Mouse (Mus musculus) limb, embryonic 12.5 days (tissue): ENCODE data around the gene E2f2. TPM values are rescaled to one million over a fixed set of nuclear protein-coding genes. Genes with fewer than 3 reads are reported as not detected.

Experiments
- ATAC-seq: fragments of 200-750 bp; cut with Nextera tagmentation; 2 replicates; pipeline ENCODE4 v1.8.0; 2017; ENCODE audit warnings: low read depth, moderate TSS enrichment; ENCODE audit not compliant: insufficient number of reproducible peaks, insufficient read depth, low FRiP score, low TSS enrichment
- H3K27ac ChIP-seq: fragments of 300-500 bp; sonication (generic); 2 replicates; pipeline ENCODE4 v1.5.1; 2016; ENCODE audit warnings: mild to moderate bottlenecking, moderate library complexity
- H3K27me3 ChIP-seq: fragments of 300-500 bp; sonication (generic); 2 replicates; pipeline ENCODE4 v1.6.1; 2016; ENCODE audit warnings: mild to moderate bottlenecking, moderate library complexity
- H3K36me3 ChIP-seq: fragments of 300-500 bp; sonication (generic); 2 replicates; pipeline ENCODE4 v1.6.1; 2016; ENCODE audit warnings: mild to moderate bottlenecking, moderate library complexity
- H3K4me1 ChIP-seq: fragments of 300-500 bp; sonication (generic); replicated peaks from 2 replicates; pipeline ENCODE4 v1.6.1; 2016
- H3K4me2 ChIP-seq: fragments of 300-500 bp; sonication (generic); 2 replicates; pipeline ENCODE4 v1.6.1; 2016; ENCODE audit warnings: mild to moderate bottlenecking, moderate library complexity
- H3K4me3 ChIP-seq: fragments of 300-500 bp; sonication (generic); replicated peaks from 2 replicates; pipeline ENCODE4 v1.5.1; 2016; ENCODE audit warnings: mild to moderate bottlenecking
- H3K9ac ChIP-seq: fragments of 300-500 bp; sonication (generic); replicated peaks from 2 replicates; pipeline ENCODE4 v1.6.1; 2016; ENCODE audit warnings: mild to moderate bottlenecking, moderate library complexity
- H3K9me3 ChIP-seq: fragments of 300-500 bp; sonication (generic); 2 replicates; pipeline ENCODE4 v1.6.1; 2016; ENCODE audit warnings: mild to moderate bottlenecking, moderate library complexity
- WGBS: fragments of 180-500 bp; shearing (Covaris S2); methylation state at CpG from one replicate; pipeline ENCODE4 v1.1.7; 2016; 5-methylcytosine and 5-hydroxymethylcytosine counted together
- polyA plus RNA-seq: library from polyadenylated mRNA; unstranded; fragments of >200 nt; fragmentation: Nextera tagmentation; extraction: Ambion mirVana; gene quantifications from 2 replicates; pipeline ENCODE4 v1.2.1, GENCODE M21; 2016

Gene E2f2
- polyA plus RNA-seq, 1 experiment from 2014 or later: 10.8 TPM

DNA sequence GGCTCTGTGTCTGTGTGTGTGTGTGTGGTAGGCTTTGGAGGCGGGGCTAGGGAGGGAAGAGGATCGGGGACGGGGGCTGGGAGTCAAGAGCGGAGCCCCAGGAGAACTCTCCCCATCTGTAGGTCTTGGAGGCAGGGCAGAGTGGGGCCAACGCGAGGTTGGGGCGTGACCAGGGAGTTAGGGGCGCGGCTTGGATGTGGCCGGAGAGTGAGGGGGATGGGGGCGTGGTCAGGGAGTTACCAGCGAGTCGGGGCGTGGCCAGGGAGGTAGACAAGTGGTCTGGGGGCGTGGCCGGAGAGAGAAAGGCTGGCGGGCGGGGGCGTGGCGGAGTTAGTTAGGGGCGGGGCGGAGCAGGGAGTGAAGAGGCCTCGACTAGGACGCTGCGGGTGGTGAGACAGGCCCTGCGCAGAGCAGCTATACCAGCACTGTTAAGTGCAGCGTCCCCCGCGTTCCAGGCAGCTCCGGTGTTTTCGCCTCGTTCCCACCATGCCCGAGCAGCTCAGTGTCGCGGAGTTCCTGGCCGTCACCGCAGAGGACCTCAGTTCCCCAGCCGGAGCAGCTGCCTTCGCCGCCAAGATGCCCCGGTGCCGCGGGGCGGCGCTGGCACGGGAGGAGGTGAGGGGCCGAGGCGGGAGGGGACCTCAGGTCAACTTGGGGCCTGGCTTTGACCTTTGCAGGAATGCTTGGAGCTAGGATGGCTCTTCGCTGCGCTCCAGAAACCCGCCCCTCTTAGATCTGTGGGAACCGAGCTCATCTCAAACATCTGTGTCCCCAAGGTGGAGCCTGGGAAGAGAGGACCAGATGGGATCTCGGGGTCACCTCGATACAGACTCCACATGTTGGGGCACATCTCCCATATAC is 34.1 kb downstream of the E2f2 start, which contains the start of gene Asap3:
Asap3 (plus strand) TSS at position 333 of the 861 bp plus-strand sequence.
- Histone ChIP-seq H3K4me3 (peak within 1 kb of the TSS; percentile 67), H3K36me3 (peaks cover 9% of the 10 kb centered on the region; the same call in 1 of the 2 replicates), H3K4me1 (peaks cover 28% of the 10 kb centered on the region), H3K9ac (peak within 1 kb of the TSS; percentile 77), H3K9me3 (no peaks in the 10 kb centered on the region), H3K27ac (peak within 1 kb of the TSS; percentile 70), H3K27me3 (peaks cover 21% of the 10 kb centered on the region; the same call in 1 of the 2 replicates), H3K4me2 (peak within 1 kb of the TSS; percentile 92)
- under 1% methylated on average over 54 of the region's 54 CpGs for WGBS
- peak; percentile 90 for ATAC-seq

DNA sequence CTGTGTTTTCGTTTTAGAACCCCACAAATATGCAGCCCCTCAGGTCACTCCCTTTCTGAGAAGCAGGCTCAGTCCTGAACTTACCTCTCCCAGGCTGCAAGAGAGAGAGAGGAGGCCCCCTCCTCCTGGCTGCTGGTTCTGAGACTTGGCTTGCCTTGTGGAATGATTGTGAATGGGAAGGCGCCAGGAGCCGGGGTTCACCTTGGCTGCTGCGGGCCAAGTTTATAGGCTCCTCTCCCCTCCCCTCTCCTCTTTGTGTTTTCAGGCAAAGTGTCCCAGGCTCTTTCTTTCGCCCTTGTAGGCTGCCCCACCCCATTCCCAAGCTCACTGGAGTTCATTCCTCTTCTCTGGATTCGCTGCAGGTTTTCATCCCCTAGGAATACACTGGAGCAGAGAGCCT is 34.7 kb downstream of the E2f2 start:
- 0 out of 2 replicates have a peak, but pooled peaks have one; percentile 5 for ATAC-seq
- Histone ChIP-seq H3K4me1 (peaks cover 28% of the 10 kb centered on the region), H3K4me3 (peak overlapping the region; percentile 67), H3K9me3 (no peaks in the 10 kb centered on the region), H3K9ac (peak overlapping the region; percentile 77), H3K27me3 (peaks cover 21% of the 10 kb centered on the region; the same call in 1 of the 2 replicates), H3K27ac (0 out of 2 replicates have a peak overlapping the region, but pooled peaks have one; percentile 70), H3K4me2 (peak overlapping the region; percentile 92), H3K36me3 (peaks cover 9% of the 10 kb centered on the region; the same call in 1 of the 2 replicates)
- 0% methylated on average over 6 of the region's 6 CpGs for WGBS

DNA sequence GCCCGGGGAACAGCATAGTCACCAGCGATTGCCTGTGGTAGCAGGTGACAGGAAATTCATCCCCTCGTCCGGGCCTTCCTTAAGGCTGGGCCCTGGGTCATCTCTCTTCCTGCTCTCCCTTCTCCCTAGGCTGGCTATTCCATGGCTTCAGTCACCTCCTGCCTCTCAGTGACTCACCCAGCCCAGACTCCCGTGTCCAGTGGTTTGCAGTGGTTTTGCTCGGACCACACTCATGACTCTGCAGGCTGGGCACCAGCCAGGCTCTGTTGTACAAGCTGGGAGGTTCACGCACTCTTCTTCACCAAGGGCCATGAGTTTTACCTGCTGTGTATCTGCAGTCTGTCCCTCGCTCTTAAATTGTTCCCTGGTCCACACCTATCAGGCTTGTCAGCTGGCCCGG is 38.7 kb downstream of the E2f2 start:
- Histone ChIP-seq H3K36me3 (peaks cover 12% of the 10 kb centered on the region; the same call in 1 of the 2 replicates), H3K9ac (no peak overlapping the region), H3K9me3 (no peaks in the 10 kb centered on the region), H3K4me2 (no peak overlapping the region), H3K4me3 (no peak overlapping the region), H3K4me1 (peaks cover 16% of the 10 kb centered on the region), H3K27me3 (peaks cover 17% of the 10 kb centered on the region; the same call in 1 of the 2 replicates), H3K27ac (no peak overlapping the region)
- no peak for ATAC-seq
- 80% methylated on average over 9 of the region's 9 CpGs for WGBS

DNA sequence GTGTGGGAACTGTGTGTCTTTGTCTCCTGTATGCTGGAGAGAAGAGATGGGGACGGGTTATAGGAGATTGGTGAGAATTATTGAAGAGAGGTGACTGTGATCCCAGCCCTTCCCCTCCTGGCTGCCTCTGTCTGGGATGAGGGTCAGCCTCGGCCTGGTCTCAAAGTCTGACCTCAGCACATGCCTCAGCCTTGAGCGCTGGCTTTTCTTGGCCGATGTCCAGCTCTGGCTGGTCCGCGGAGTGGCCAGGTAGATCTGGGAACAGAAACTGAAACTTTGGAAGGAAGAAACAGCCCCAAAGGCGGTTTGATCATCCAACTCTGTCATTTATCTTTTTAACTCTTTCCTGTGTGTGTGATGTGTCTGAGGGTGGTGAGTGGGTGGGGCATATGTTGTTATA is 41.4 kb downstream of the E2f2 start:
- ATAC-seq: no peak
- H3K27me3 ChIP-seq: peaks cover 9% of the 10 kb centered on the region; the same call in 1 of the 2 replicates
- H3K4me2 ChIP-seq: no peak overlapping the region
- no peak overlapping the region for H3K9ac ChIP-seq
- no peak overlapping the region for H3K27ac ChIP-seq
- H3K4me3 ChIP-seq: no peak overlapping the region
- peaks cover 12% of the 10 kb centered on the region; the same call in 1 of the 2 replicates for H3K36me3 ChIP-seq
- peaks cover 17% of the 10 kb centered on the region for H3K4me1 ChIP-seq
- no peaks in the 10 kb centered on the region for H3K9me3 ChIP-seq
- WGBS: 79% methylated on average over 7 of the region's 7 CpGs

DNA sequence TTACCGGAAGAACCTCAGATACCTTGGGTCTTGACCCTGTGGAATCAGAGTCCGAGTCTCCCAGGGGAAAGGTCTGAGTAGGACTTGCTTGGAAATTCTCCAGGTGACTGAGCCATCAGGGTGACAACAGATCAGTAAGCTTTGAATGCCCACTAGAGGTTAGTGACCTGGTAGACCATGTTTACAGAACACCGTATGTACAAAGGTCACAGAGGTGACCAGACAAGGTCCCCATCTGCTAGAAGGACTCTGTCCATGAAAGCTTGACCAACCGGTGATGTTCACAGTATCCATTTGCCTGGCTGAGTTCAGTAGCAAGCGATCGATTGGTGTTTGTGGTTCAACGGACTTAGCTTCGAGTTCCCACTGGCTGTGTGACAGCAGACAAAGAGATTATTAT is 42.6 kb downstream of the E2f2 start:
- Histone ChIP-seq H3K4me1 (peaks cover 29% of the 10 kb centered on the region), H3K9ac (no peak overlapping the region), H3K9me3 (no peaks in the 10 kb centered on the region), H3K27ac (no peak overlapping the region), H3K4me2 (no peak overlapping the region), H3K4me3 (no peak overlapping the region), H3K36me3 (peaks cover 12% of the 10 kb centered on the region; the same call in 1 of the 2 replicates), H3K27me3 (peaks cover 4% of the 10 kb centered on the region; the same call in 1 of the 2 replicates)
- WGBS: 89% methylated on average over 8 of the region's 8 CpGs
- no peak for ATAC-seq

DNA sequence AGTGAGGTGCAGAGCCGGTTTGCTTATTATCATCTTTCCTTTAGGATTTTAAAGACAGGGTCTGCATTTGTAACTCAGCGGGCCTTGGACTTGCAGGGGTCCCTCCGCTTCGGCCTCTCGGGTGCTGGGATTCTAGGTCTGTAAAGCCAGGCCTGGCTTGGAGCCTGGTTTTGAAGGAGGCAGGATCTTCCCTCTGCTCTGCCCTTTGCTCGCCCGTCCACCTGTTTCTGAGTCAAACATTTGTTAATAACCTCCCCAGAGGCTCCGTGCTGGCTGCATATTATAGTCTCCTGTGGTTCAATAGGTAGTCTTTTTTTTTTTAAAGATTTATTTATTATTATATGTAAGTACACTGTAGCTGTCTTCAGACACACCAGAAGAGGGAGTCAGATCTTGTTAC is 43.4 kb downstream of the E2f2 start:
- H3K36me3 ChIP-seq: peaks cover 7% of the 10 kb centered on the region; the same call in 1 of the 2 replicates
- H3K9me3 ChIP-seq: no peaks in the 10 kb centered on the region
- H3K27me3 ChIP-seq: peaks cover 4% of the 10 kb centered on the region; the same call in 1 of the 2 replicates
- no peak overlapping the region for H3K27ac ChIP-seq
- no peak overlapping the region for H3K4me3 ChIP-seq
- no peak for ATAC-seq
- H3K9ac ChIP-seq: no peak overlapping the region
- H3K4me1 ChIP-seq: peaks cover 37% of the 10 kb centered on the region
- H3K4me2 ChIP-seq: no peak overlapping the region
- WGBS: 88% methylated on average over 8 of the region's 8 CpGs

DNA sequence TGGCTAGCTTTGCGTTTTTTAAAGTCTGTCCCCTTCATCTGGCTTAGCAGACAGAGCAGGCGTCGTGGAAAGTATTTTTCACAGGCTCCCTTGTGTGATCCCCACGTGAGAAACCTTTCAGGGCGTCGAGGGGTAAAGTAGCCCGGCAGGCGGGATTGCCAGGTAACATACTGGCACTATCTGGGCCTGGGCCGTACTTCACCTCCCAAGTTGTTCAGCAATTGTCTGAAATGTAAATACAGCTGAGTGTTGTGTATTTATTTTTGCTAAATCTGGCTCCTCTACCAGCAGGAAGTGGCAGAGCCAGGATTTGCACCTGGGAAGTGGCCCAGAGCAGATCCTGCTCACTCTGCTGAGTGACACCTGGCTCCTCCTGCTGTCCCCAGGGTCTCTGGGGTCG is 44.9 kb downstream of the E2f2 start:
- H3K27ac ChIP-seq: peak overlapping the region; percentile 8; the same call in 1 of the 2 replicates
- H3K4me3 ChIP-seq: no peak overlapping the region
- H3K4me2 ChIP-seq: no peak overlapping the region
- H3K9ac ChIP-seq: no peak overlapping the region
- H3K27me3 ChIP-seq: peaks cover 4% of the 10 kb centered on the region; the same call in 1 of the 2 replicates
- 48% methylated on average over 10 of the region's 10 CpGs for WGBS
- ATAC-seq: no peak
- no peaks in the 10 kb centered on the region for H3K9me3 ChIP-seq
- peaks cover 3% of the 10 kb centered on the region; the same call in 1 of the 2 replicates for H3K36me3 ChIP-seq
- H3K4me1 ChIP-seq: peaks cover 45% of the 10 kb centered on the region

DNA sequence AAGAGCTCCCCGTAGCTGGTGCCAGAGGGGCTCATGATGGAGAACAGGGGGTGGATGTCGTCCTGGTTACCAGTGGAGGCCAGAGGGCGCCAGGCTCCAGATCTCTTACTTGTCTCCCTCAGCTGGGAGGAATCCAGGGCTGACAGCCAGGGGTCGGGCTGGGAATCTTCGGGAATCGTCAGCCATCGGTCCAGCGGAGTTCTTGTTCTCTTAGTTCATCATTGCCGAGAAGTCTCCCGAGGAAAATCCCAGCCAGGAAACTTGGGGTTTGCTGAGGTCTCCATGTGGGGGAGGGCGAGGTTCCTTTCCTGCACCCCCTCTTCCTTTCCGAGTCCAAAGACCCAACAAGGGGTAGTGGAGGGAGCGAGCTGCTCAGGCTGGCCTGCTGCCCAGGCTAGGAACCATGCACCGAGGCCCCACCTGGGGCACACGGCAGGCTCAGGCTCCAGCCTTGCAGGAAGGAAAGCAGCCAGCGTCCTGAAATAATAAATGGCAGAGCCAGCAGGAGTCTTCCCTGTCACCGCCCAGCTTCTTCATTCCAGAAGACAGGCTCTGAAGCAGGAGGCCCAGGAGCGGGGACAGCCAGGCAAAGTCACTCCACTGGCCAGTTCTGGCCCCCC is 46.5 kb downstream of the E2f2 start:
- Histone ChIP-seq H3K9ac (no peak overlapping the region), H3K4me2 (peak overlapping the region; percentile 41), H3K4me3 (0 out of 2 replicates have a peak overlapping the region, but pooled peaks have one; percentile 7), H3K36me3 (peaks cover 3% of the 10 kb centered on the region; the same call in 1 of the 2 replicates), H3K27me3 (peaks cover 4% of the 10 kb centered on the region; the same call in 1 of the 2 replicates), H3K9me3 (no peaks in the 10 kb centered on the region), H3K27ac (peak overlapping the region; percentile 65), H3K4me1 (peaks cover 46% of the 10 kb centered on the region)
- 9% methylated on average over 18 of the region's 18 CpGs for WGBS
- ATAC-seq: 0 out of 2 replicates have a peak, but pooled peaks have one; percentile 13

DNA sequence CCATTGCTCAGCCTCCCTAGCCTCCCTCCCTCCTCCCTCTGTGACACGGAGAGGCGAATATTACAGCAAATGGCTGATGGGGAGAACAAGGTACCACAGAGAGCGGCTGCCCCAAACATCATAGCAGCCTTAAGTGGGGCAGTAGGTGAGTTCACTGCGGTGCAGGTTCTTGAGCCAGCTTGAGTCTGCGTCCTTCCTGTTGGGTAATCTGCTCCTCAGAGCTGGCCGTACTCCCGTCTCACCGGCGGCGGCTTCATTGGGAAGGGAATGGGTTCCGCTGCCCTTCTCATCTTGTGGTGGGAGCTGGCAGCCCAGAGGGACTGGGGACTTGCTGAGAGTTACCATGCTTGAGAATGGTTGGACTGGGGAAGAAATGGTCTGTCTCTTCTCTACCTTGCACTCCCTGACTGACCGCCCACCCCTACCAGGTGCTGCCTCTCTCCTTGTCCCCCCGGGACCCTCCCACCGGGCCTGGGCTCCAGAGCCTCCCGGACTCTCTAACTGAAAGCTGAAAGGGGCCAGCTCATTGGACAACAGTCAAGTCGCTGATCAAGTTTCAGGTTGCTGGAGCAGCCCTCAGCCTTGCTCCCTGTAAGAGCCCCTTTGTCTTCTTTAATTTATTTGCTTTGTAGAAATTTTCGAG is 48.1 kb downstream of the E2f2 start:
- 4% methylated on average over 17 of the region's 17 CpGs for WGBS
- H3K9ac ChIP-seq: no peak overlapping the region; the same call in 1 of the 2 replicates
- peaks cover 4% of the 10 kb centered on the region; the same call in 1 of the 2 replicates for H3K27me3 ChIP-seq
- no peaks in the 10 kb centered on the region for H3K9me3 ChIP-seq
- peak overlapping the region; percentile 57 for H3K4me2 ChIP-seq
- H3K4me1 ChIP-seq: peaks cover 57% of the 10 kb centered on the region
- H3K4me3 ChIP-seq: peak overlapping the region; percentile 31
- H3K36me3 ChIP-seq: no peaks in the 10 kb centered on the region
- peak; percentile 69 for ATAC-seq
- H3K27ac ChIP-seq: peak overlapping the region; percentile 82

DNA sequence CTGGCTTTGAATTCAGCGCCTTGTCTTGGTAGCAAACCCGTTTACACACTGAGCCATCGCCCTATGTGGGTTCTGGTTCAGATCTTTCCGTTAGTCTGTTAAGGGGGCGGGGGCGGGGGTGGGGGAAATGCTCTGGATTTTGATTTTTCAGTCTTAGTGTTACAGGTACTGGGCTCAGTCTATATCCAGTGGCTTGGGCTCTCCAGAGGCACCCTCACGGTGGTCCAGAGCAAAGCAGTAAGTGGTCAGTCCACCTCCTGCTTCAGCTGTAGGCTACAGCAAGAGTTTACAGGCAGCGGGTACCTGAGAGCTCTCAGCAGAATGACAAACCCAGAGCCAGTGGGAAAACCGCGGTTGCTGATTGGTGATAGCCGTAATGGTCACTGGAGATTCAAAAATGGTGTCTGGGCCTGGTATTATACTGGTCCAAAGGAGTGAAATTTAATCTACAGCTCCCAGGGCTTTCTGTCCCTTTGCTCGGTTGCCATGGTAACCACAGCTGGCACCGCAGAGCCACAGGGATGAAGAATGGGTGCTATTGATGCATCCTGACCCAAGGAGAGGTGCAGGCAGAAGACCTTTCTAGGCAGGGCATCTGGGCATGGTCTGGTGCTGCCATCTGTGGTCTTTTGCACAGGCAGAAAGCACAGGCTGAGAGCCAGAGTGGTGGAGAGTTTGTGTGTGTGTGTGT is 51.5 kb downstream of the E2f2 start:
- Histone ChIP-seq H3K27me3 (no peaks in the 10 kb centered on the region), H3K4me2 (no peak overlapping the region), H3K27ac (0 out of 2 replicates have a peak overlapping the region, but pooled peaks have one; percentile 31), H3K36me3 (no peaks in the 10 kb centered on the region), H3K4me3 (no peak overlapping the region), H3K9me3 (no peaks in the 10 kb centered on the region), H3K9ac (no peak overlapping the region), H3K4me1 (peaks cover 41% of the 10 kb centered on the region)
- WGBS: 71% methylated on average over 13 of the region's 13 CpGs
- no peak for ATAC-seq
